Mouse (Mus musculus) midbrain, postnatal 0 days (tissue): ENCODE results near the gene Gm20390. TPM values are rescaled to one million over a fixed set of nuclear protein-coding genes. Genes with fewer than 3 reads are reported as not detected.

Source experiments
- ATAC-seq: fragments of 200-750 bp; cut with Nextera tagmentation; 2 replicates; pipeline ENCODE4 v1.8.0; 2017; ENCODE audit warnings: moderate number of reproducible peaks, mild to moderate bottlenecking, moderate TSS enrichment, moderate library complexity; ENCODE audit not compliant: low FRiP score
- DNase-seq: peaks from one replicate; pipeline ENCODE4 v3.0.0-alpha.2; 2015; ENCODE audit warnings: low spot score
- H3K27ac ChIP-seq: fragments of 300-500 bp; sonication (generic); 2 replicates; pipeline ENCODE4 v1.5.1; 2014; ENCODE audit warnings: low read depth, mild to moderate bottlenecking, low read length, mixed read lengths
- H3K27me3 ChIP-seq: fragments of 300-500 bp; sonication (generic); 2 replicates; pipeline ENCODE4 v1.6.1; 2014; ENCODE audit warnings: low read length, control low read depth, mixed read lengths; ENCODE audit not compliant: insufficient read depth
- H3K36me3 ChIP-seq: fragments of 300-500 bp; sonication (generic); 2 replicates; pipeline ENCODE4 v1.6.1; 2014; ENCODE audit warnings: low read length, control low read depth, mixed read lengths; ENCODE audit not compliant: insufficient read depth
- H3K4me1 ChIP-seq: fragments of 300-500 bp; sonication (generic); 2 replicates; pipeline ENCODE4 v1.6.1; 2014; ENCODE audit warnings: mild to moderate bottlenecking, control low read depth, antibody characterized with exemption, low read length, mixed read lengths; ENCODE audit not compliant: insufficient read depth
- H3K4me2 ChIP-seq: fragments of 300-500 bp; sonication (generic); 2 replicates; pipeline ENCODE4 v1.6.1; 2014; ENCODE audit warnings: low read depth, mild to moderate bottlenecking, low read length, mixed read lengths; ENCODE audit not compliant: poor library complexity, severe bottlenecking
- H3K4me3 ChIP-seq: fragments of 300-500 bp; sonication (generic); 2 replicates; pipeline ENCODE4 v1.5.1; 2014; ENCODE audit warnings: low read depth, mild to moderate bottlenecking, low read length, moderate library complexity
- H3K9ac ChIP-seq: fragments of 300-500 bp; sonication (generic); replicated peaks from 2 replicates; pipeline ENCODE4 v1.6.1; 2014; ENCODE audit warnings: mild to moderate bottlenecking, low read length, moderate library complexity, mixed read lengths; ENCODE audit not compliant: poor library complexity, severe bottlenecking
- H3K9me3 ChIP-seq: fragments of 300-500 bp; sonication (generic); 2 replicates; pipeline ENCODE4 v1.6.1; 2016; ENCODE audit warnings: low read length, control low read depth
- CTCF ChIP-seq: IDR thresholded peaks from 2 replicates; pipeline ENCODE4 v1.5.1; 2016; ENCODE audit warnings: antibody characterized with exemption, mild to moderate bottlenecking
- WGBS: fragments of 180-500 bp; shearing (Covaris S2); extraction: QIAGEN DNeasy Blood & Tissue Kit; methylation state at CpG from one replicate; pipeline ENCODE4 v1.1.7; 2014; 5-methylcytosine and 5-hydroxymethylcytosine counted together
- polyA plus RNA-seq: library from polyadenylated mRNA; unstranded; fragments of >200 nt; fragmentation: Nextera tagmentation; extraction: Ambion mirVana; gene quantifications from 2 replicates; pipeline ENCODE4 v1.2.1, GENCODE M21; 2015
- total RNA-seq: library from RNA; depleted of rRNA; stranded (reverse); fragments of >200 nt; gene quantifications from 2 replicates; pipeline ENCODE4 v1.2.3, GENCODE M21; 2014

Gene Gm20390
- total and polyA plus RNA-seq, 2 experiments from 2014 or later, result 61.1 to 379 TPM

GRCm38 (mm10) chr11:93969799-93970198 lies 1.7 kb upstream of the Gm20390 start:
- Histone ChIP-seq H3K27me3 (no peaks in the 10 kb centered on the region), H3K9ac (no peak overlapping the region), H3K4me1 (no peaks in the 10 kb centered on the region), H3K27ac (no peak overlapping the region), H3K36me3 (peaks cover 3% of the 10 kb centered on the region; the same call in 1 of the 2 replicates), H3K4me3 (no peak overlapping the region), H3K4me2 (no peak overlapping the region), H3K9me3 (no peaks in the 10 kb centered on the region)
- ATAC-seq (no peak), DNase-seq (no peak)
- WGBS, result 59% methylated on average over 1 of the region's 1 CpGs
- TF ChIP-seq CTCF, result no peak

GRCm38 (mm10) chr11:93969171-93969570 lies 1.1 kb upstream of the Gm20390 start:
- no peak for TF ChIP-seq CTCF
- DNase-seq (no peak), ATAC-seq (no peak)
- no peak overlapping the region for H3K9ac ChIP-seq
- no peaks in the 10 kb centered on the region for H3K4me1 ChIP-seq
- H3K27ac ChIP-seq, result no peak overlapping the region
- H3K4me2 ChIP-seq, result no peak overlapping the region
- no peak overlapping the region for H3K4me3 ChIP-seq
- 90% methylated on average over 6 of the region's 6 CpGs for WGBS
- no peaks in the 10 kb centered on the region for H3K27me3 ChIP-seq
- H3K9me3 ChIP-seq, result no peaks in the 10 kb centered on the region
- H3K36me3 ChIP-seq, result peaks cover 8% of the 10 kb centered on the region; the same call in 1 of the 2 replicates

GRCm38 (mm10) chr11:93968848-93969128 lies 695 bp upstream of the Gm20390 start:
- peak overlapping the region; percentile 67 for H3K27ac ChIP-seq
- DNase-seq (no peak), ATAC-seq (0 out of 2 replicates have a peak, but pooled peaks have one; percentile 2)
- H3K9ac ChIP-seq, result no peak overlapping the region
- H3K9me3 ChIP-seq, result no peaks in the 10 kb centered on the region
- H3K36me3 ChIP-seq, result peaks cover 11% of the 10 kb centered on the region; the same call in 1 of the 2 replicates
- WGBS, result 40% methylated on average over 6 of the region's 6 CpGs
- no peaks in the 10 kb centered on the region for H3K27me3 ChIP-seq
- no peak overlapping the region; the same call in 1 of the 2 replicates for H3K4me3 ChIP-seq
- H3K4me1 ChIP-seq, result no peaks in the 10 kb centered on the region
- TF ChIP-seq CTCF, result no peak
- peak overlapping the region; percentile 36 for H3K4me2 ChIP-seq

GRCm38 (mm10) chr11:93967381-93967780 lies 712 bp downstream of the Gm20390 start:
- DNase-seq, result peak; percentile 10
- peak overlapping the region; percentile 70 for H3K9ac ChIP-seq
- peak overlapping the region; percentile 78 for H3K27ac ChIP-seq
- no peaks in the 10 kb centered on the region for H3K4me1 ChIP-seq
- no peak for ATAC-seq
- H3K27me3 ChIP-seq, result no peaks in the 10 kb centered on the region
- peaks cover 23% of the 10 kb centered on the region for H3K36me3 ChIP-seq
- WGBS, result 4% methylated on average over 11 of the region's 11 CpGs
- H3K4me3 ChIP-seq, result peak overlapping the region; percentile 57
- H3K9me3 ChIP-seq, result no peaks in the 10 kb centered on the region
- no peak for TF ChIP-seq CTCF
- peak overlapping the region; percentile 68 for H3K4me2 ChIP-seq

GRCm38 (mm10) chr11:93965391-93965790 lies 2.7 kb downstream of the Gm20390 start:
- ATAC-seq (no peak), DNase-seq (no peak)
- Histone ChIP-seq H3K4me3 (no peak overlapping the region), H3K27ac (no peak overlapping the region), H3K36me3 (peaks cover 31% of the 10 kb centered on the region), H3K4me2 (no peak overlapping the region), H3K27me3 (no peaks in the 10 kb centered on the region), H3K9ac (no peak overlapping the region), H3K9me3 (no peaks in the 10 kb centered on the region), H3K4me1 (no peaks in the 10 kb centered on the region)
- no peak for TF ChIP-seq CTCF
- 98% methylated on average over 6 of the region's 6 CpGs for WGBS

- no peak overlapping the region for H3K4me2 ChIP-seq
- DNase-seq (no peak), ATAC-seq (no peak)
- H3K27me3 ChIP-seq, result no peaks in the 10 kb centered on the region
- no peak overlapping the region for H3K27ac ChIP-seq
- peaks cover 43% of the 10 kb centered on the region for H3K36me3 ChIP-seq
- no peak overlapping the region for H3K4me3 ChIP-seq
- no peaks in the 10 kb centered on the region for H3K9me3 ChIP-seq
- no peak for TF ChIP-seq CTCF
- no peak overlapping the region for H3K9ac ChIP-seq
- no peaks in the 10 kb centered on the region for H3K4me1 ChIP-seq
- 74% methylated on average over 4 of the region's 4 CpGs for WGBS
Measured at GRCm38 (mm10) chr11:93963013-93963412, 5.1 kb downstream of the Gm20390 start.
